Mouse (Mus musculus): Measurements from ENCODE around the gene Gng12.
A peak's percentile ranks its signal among the peaks of the same experiment; 100 is the strongest.
"Not testable (repeated sequence)": the region's sequence is repeated elsewhere in the genome, so short reads cannot be mapped to it uniquely, and the experiment has no call there.

Gng12 gene

GRCm38 (mm10) chr6:67027438-67028142, 131.4 kb downstream of the Gng12 start:
- DNase-seq (ENCODE audit: low read depth, low spot score): no peak

GRCm38 (mm10) chr6:67029312-67029950, 133.2 kb downstream of the Gng12 start:
- no peak for DNase-seq (ENCODE audit: low read depth, low spot score)

- no peak for DNase-seq (ENCODE audit: low read depth, low spot score)
These were observed 133.8 kb downstream of the Gng12 start for GRCm38 (mm10) chr6:67029987-67030386.

- no peak for DNase-seq (ENCODE audit: low read depth, low spot score)
These were observed 134.2 kb downstream of the Gng12 start for GRCm38 (mm10) chr6:67030416-67030815.

GRCm38 (mm10) chr6:67030846-67031245, 134.6 kb downstream of the Gng12 start:
- no peak for DNase-seq (ENCODE audit: low read depth, low spot score)

GRCm38 (mm10) chr6:67032551-67032950, 136.4 kb downstream of the Gng12 start:
- DNase-seq (ENCODE audit: low read depth, low spot score): not testable (repeated sequence)

- not testable (repeated sequence) for DNase-seq (ENCODE audit: low read depth, low spot score)
These were observed 136.8 kb downstream of the Gng12 start for GRCm38 (mm10) chr6:67032972-67033371.

GRCm38 (mm10) chr6:67033604-67034003, 137.4 kb downstream of the Gng12 start:
- no peak for DNase-seq (ENCODE audit: low read depth, low spot score)

- DNase-seq (ENCODE audit: low read depth, low spot score): no peak
These were observed 138.3 kb downstream of the Gng12 start for GRCm38 (mm10) chr6:67034331-67035130.

- DNase-seq (ENCODE audit: low read depth, low spot score): no peak
These were observed 139.4 kb downstream of the Gng12 start for GRCm38 (mm10) chr6:67035388-67036299.

GRCm38 (mm10) chr6:67036356-67036811, 140.2 kb downstream of the Gng12 start:
- DNase-seq (ENCODE audit: low read depth, low spot score): peak; percentile 91

GRCm38 (mm10) chr6:67036837-67037628, 140.8 kb downstream of the Gng12 start, which contains the start of gene Gadd45a:
Gene Gadd45a, minus strand, starts transcription at chr6:67037457.
- peak; percentile 99 for DNase-seq (ENCODE audit: low read depth, low spot score)

- DNase-seq (ENCODE audit: low read depth, low spot score): no peak
These were observed 142.8 kb downstream of the Gng12 start for GRCm38 (mm10) chr6:67038964-67039363.

- no peak for DNase-seq (ENCODE audit: low read depth, low spot score)
These were observed 144.8 kb downstream of the Gng12 start for GRCm38 (mm10) chr6:67040904-67041410.

GRCm38 (mm10) chr6:67045424-67045823, 149.2 kb downstream of the Gng12 start:
- DNase-seq (ENCODE audit: low read depth, low spot score): no peak

GRCm38 (mm10) chr6:67046937-67047336, 150.7 kb downstream of the Gng12 start:
- DNase-seq (ENCODE audit: low read depth, low spot score): no peak

GRCm38 (mm10) chr6:67048052-67048691, 152.0 kb downstream of the Gng12 start:
- no peak for DNase-seq (ENCODE audit: low read depth, low spot score)

- DNase-seq (ENCODE audit: low read depth, low spot score): no peak
These were observed 152.9 kb downstream of the Gng12 start for GRCm38 (mm10) chr6:67048880-67049694.

- DNase-seq (ENCODE audit: low read depth, low spot score): no peak
These were observed 153.5 kb downstream of the Gng12 start for GRCm38 (mm10) chr6:67049695-67050038.
